Mouse (Mus musculus) adipocyte (in vitro differentiated cells): ENCODE data around the gene Sdhc.
"Not testable (repeated sequence)": the region's sequence is repeated elsewhere in the genome, so short reads cannot be mapped to it uniquely, and the experiment has no call there.

Experiments used
- DNase-seq: peaks from one replicate; pipeline ENCODE4 v3.0.0-alpha.2; 2016; ENCODE audit warnings: low spot score

Sdhc gene

GRCm38 (mm10) chr1:171079825-171080224, 70.6 kb downstream of the Sdhc start:
- not testable (repeated sequence) for DNase-seq

DNA sequence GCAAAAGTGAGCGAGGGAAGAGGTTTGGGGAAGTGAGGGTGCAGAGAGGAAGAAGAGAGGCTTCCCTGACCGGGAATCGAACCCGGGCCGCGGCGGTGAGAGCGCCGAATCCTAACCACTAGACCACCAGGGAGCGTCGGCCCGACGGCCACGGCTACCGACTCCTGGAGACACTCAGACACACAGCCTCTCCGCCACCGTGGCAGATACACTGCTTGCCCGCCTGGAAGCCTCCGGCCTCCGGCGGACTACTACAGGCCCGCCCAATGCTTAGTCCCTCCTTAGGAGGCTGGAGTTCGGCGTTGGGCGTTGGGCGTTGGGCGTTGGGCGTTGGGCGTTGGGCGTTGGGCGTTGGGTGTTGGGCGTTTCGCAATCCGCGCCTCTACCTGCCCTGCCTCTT, 71.1 kb downstream of the Sdhc start:
- not testable (repeated sequence) for DNase-seq

DNA sequence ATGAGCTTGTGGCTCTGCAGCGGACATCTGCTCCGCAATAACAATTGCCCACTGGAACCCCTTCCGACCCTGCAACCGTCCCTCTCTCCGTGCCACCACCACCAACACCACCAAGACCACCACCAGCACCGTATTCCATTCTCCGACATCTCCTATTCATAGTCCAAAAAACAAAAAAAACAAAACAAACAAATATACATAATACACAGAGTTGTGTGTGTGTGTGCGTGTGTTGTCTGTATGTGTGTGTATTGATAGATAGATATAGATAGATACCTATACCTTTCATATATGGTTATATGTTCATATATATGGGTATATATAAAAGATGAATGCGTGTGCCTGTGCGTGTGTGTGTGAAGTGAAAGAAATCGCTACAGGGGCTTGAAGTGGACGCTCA, 72.0 kb downstream of the Sdhc start:
- DNase-seq = not testable (repeated sequence)

DNA sequence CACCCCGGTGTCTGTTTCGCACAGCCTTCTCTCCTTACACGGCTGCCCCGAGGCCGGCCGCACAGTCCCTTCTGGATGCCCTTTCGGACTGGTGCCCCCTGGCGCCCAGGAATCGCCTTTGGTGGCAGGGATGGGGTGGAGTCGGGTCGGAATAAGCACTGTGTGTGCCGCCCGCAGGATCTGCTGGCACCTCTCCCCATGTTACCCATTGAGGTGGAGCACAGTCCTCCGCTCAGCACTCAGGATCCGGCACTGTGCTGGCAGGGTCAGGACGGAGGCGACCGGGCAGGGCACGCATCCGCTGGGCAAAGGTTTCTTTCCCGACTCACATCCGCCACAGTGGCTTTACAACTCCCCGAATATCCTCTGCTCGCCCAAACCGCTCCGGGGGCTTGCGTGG, 72.4 kb downstream of the Sdhc start:
- DNase-seq = not testable (repeated sequence)

- DNase-seq = not testable (repeated sequence)
Measured at GRCm38 (mm10) chr1:171077192-171077591, 73.2 kb downstream of the Sdhc start.
